Mouse (Mus musculus) myocyte (in vitro differentiated cells): Measurements from ENCODE around the gene Olfr43.

Experiments
- CEBPB ChIP-seq: IDR thresholded peaks from 2 replicates; pipeline ENCODE4 v1.6.1; 2011; ENCODE audit warnings: mild to moderate bottlenecking, moderate library complexity; ENCODE audit not compliant: poor library complexity, insufficient read depth, severe bottlenecking
- E2F4 ChIP-seq: IDR thresholded peaks from one replicate; pipeline ENCODE4 v1.6.1; 2011; ENCODE audit warnings: mild to moderate bottlenecking, control low read depth, moderate library complexity; ENCODE audit not compliant: insufficient read depth
- MAX ChIP-seq: IDR thresholded peaks from one replicate; pipeline ENCODE4 v1.6.1; 2011; ENCODE audit warnings: low read depth, mild to moderate bottlenecking, control low read depth
- MYOD1 ChIP-seq, 3 experiments: IDR thresholded peaks; one replicate each; pipeline ENCODE4 v1.6.1; 2011; ENCODE audit warnings: control low read depth in 2 of 3, low read depth in 2 of 3, mild to moderate bottlenecking in 2 of 3, moderate library complexity in 1 of 3; ENCODE audit not compliant: insufficient read length in 2 of 3, control insufficient read depth in 1 of 3
- MYOG ChIP-seq, 3 experiments: IDR thresholded peaks; one replicate each; pipeline ENCODE4 v1.6.1; 2011; ENCODE audit warnings: control low read depth in 2 of 3, low read depth in 2 of 3, mild to moderate bottlenecking in 2 of 3; ENCODE audit not compliant: insufficient read length in 2 of 3, control insufficient read depth in 1 of 3, insufficient read depth in 1 of 3
- POLR2A ChIP-seq: IDR thresholded peaks from one replicate; pipeline ENCODE4 v1.6.1; 2011; ENCODE audit warnings: low read depth, mild to moderate bottlenecking, control low read depth, moderate library complexity; ENCODE audit not compliant: insufficient read length
- POLR2AphosphoS2 ChIP-seq: IDR thresholded peaks from one replicate; pipeline ENCODE4 v1.6.1; 2011; ENCODE audit warnings: low read depth, control low read depth; ENCODE audit not compliant: insufficient read length
- SRF ChIP-seq: IDR thresholded peaks from one replicate; pipeline ENCODE4 v1.6.1; 2011; ENCODE audit warnings: low read depth; ENCODE audit not compliant: control insufficient read depth, insufficient read length
- TCF12 ChIP-seq: IDR thresholded peaks from one replicate; pipeline ENCODE4 v1.6.1; 2011; ENCODE audit warnings: mild to moderate bottlenecking, control low read depth; ENCODE audit not compliant: poor library complexity, insufficient read depth, severe bottlenecking
- USF1 ChIP-seq: IDR thresholded peaks from one replicate; pipeline ENCODE4 v1.6.1; 2011; ENCODE audit warnings: low read depth, mild to moderate bottlenecking, control low read depth, moderate library complexity

- TF ChIP-seq POLR2A, result no peak
- no peak for TF ChIP-seq TCF12
- TF ChIP-seq CEBPB, result no peak
- no peak for TF ChIP-seq E2F4
- no peak for TF ChIP-seq MAX
- TF ChIP-seq MYOD1 (IDR thresholded peaks at IDR 0.05; ENCODE audit: control insufficient read depth in 1 of 3, insufficient read length in 2 of 3, low read depth in 2 of 3), result no peak
- no peak for TF ChIP-seq POLR2AphosphoS2
- TF ChIP-seq MYOG (IDR thresholded peaks at IDR 0.05; ENCODE audit: control insufficient read depth in 1 of 3, insufficient read depth in 1 of 3, insufficient read length in 2 of 3, low read depth in 2 of 3), result no peak
- no peak for TF ChIP-seq USF1
- no peak for TF ChIP-seq SRF
These were observed 42.4 kb downstream of the Olfr43 start for GRCm38 (mm10) chr11:74168771-74169170.
